Mouse (Mus musculus): ENCODE results near the gene Gm49450.

DNA sequence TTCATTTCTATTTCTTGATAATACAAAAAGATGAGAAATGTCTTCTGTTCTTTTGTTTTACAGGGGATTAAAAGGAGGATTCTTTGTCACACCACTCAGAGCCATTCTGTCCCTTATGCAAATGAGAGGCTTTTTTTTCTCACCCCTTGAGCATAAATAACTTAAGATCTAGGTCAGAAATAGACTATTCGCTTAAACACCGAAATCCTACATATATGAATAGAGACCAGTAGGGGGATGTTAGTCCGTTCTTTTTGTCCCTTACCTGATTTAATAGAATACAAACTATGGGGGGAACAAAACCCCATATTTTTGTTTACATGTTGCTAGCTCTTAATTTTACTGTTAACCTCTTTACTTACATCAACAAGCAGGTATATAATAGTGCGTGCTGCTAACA, 2.6 kb upstream of the Gm49450 start:
- no peak for TF ChIP-seq CTCF (IDR thresholded peaks at IDR 0.05; ENCODE audit: borderline replicate concordance, extremely low read depth, insufficient read depth, insufficient read length)
- no peak for TF ChIP-seq POLR2A (IDR thresholded peaks at IDR 0.05; ENCODE audit: borderline replicate concordance, extremely low read depth, insufficient read depth, insufficient read length, poor library complexity, severe bottlenecking)

All from brain, embryonic 14.5 days (tissue).